Mouse (Mus musculus) lung, embryonic 16.5 days (tissue): Measurements from ENCODE around the gene Jade1. TPM values are rescaled to one million over a fixed set of nuclear protein-coding genes. Genes with fewer than 3 reads are reported as not detected.

Experiments
- polyA plus RNA-seq: library from polyadenylated mRNA; unstranded; fragments of >200 nt; fragmentation: Nextera tagmentation; extraction: Ambion mirVana; gene quantifications from 2 replicates; pipeline ENCODE4 v1.2.1, GENCODE M21; 2015

Gene Jade1
- polyA plus RNA-seq, 1 experiment from 2014 or later = 7.1 TPM

Other genes starting within 250 kb of the Jade1 start
- gene Sclt1, start 186.8 kb downstream of the Jade1 start, polyA plus RNA-seq = 14.8 and 15.5 TPM in 2 replicates
- gene D3Ertd751e, start 186.9 kb downstream of the Jade1 start, polyA plus RNA-seq = 16.9 and 19.6 TPM in 2 replicates